Mouse (Mus musculus): ENCODE results near the gene Trank1.

Gene Trank1

DNA sequence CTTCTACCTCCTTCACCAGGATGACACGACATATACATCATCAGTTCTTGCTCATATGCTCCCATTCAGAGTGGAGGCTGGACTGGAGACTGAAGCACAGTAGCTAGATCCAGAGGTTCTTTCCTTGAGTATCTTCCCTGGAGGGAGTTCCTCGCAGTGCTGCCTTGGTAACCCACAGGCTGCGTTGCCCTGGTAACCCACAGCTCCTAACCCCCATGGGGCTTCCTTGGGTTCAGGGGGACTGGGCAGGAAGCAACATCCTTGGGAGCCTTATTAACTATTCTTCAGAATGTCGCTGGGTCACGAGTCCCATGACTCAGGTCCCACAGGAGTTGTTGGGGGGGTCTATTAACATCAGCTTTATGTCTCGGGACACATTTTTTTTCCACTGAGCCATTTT lies 113.6 kb downstream of the Trank1 start:
- DNase-seq (ENCODE audit: low read depth) = no peak

DNA sequence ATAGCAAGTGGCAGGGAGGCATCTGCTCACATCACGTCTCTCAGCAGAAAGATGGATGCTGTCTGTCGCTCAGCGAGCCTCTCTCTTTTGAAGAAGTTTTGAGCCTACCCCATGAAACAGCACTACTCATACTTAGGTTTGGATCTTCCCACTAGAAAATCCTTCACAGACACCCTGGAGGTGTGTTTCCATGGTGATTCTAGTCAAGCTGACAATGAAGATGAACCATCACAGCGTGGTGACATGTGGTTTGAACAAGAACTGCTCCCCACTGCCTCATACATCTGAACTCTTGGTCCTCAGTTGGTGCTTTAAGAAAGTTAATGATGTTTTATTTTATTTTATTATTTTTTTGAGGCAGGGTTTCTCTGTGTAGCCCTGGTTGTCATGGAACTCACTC lies 114.4 kb downstream of the Trank1 start:
- no peak for DNase-seq (ENCODE audit: low read depth)

DNA sequence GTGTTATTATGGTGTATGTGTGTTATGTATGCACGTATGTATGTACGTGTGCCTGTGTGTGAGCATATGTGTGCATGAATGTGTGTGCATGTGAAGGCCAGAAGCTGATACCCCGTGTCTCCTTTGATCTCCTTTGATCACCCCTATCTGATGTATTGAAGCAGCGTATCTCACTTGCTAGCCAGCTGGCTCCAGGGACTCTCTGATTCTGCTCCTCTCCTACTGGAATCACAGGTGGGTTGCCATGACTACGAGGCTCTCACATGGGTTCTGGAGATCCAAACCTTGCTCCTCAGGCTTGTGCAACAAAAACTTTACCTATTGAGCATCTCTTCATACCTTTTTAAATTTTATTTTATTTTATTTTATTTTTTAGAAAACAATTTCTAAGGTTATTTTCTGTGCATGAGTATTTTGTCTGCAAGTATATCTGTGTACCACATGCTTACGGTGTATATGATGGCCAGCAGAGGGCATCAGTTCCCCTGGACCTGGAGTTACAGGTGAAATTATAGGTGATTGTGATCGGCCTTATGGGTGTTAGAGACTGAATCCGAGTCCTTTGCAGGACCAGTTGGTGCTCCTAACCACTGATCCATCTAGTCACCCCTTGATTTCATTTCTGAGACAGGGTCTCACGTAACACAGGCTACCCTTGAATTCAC lies 116.5 kb downstream of the Trank1 start:
- no peak for DNase-seq (ENCODE audit: low read depth)

DNA sequence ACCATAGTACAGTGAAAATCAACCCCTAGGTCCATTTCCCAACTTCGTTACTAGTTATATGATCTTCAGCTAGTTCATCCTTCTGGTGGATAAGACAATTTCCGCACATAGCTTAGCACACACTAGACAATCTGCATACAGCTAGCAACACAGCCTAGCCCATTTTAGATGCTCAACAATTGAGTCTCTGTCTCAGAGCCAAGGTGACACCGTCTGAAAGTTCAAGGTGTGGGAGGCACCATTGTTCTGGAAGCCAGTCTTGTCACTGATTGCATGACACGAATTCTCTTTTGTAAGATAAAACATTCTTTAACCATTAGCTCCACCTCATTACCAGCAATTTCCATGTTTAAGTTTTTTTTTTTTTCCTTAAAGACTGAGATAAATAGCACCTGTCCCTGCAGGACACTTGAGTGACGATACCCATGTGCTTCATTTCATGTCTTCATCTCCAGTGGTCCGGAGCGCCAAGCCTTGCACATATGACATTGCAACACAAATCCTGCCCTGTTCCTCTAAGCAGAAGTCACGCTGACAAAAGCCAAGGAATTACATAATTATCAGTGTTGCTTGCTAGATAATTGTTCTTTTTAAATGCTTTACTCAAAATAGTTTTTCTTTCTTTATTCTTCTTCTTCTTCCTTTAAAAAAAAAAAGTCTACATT lies 117.3 kb downstream of the Trank1 start:
- DNase-seq (ENCODE audit: low read depth) = no peak

DNA sequence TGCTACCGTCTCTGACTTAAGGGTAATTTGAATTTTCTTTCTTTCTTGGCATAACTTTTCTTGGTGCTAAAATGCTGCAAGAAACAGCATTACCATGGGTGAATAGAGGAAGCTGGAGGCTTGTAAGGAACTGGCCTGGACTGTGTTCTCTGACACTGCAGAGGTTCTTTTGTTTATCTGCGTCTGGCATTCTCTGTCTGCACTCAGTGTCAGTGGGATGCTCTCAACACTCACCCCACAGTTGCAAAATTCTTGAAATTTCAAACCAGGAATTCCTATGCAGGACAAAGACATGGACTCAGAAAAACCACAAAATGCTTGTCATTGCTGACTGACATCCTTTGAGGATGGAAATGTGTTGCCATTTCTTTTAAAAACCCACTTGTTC lies 117.8 kb downstream of the Trank1 start:
- DNase-seq (ENCODE audit: low read depth) = no peak

DNA sequence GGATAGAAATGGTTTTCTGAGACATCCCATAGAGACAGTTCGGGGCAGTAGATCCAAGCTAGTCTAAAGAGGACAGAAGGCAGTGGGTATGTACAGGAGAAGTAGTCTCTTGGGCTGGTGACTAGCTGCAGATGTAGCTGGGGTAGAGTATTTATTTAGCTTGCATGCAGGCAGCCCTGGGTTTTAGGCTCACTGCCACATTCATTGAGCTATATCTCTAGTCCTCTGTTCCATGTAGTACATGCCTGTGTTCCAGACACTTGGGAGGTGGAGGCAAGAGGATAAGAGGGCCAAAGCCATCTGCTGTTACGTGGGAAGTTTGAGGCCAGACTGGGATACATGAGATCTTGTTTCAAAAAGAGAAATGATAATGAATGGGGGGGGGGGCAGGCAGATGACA lies 123.9 kb downstream of the Trank1 start:
- DNase-seq (ENCODE audit: low read depth) = no peak

DNA sequence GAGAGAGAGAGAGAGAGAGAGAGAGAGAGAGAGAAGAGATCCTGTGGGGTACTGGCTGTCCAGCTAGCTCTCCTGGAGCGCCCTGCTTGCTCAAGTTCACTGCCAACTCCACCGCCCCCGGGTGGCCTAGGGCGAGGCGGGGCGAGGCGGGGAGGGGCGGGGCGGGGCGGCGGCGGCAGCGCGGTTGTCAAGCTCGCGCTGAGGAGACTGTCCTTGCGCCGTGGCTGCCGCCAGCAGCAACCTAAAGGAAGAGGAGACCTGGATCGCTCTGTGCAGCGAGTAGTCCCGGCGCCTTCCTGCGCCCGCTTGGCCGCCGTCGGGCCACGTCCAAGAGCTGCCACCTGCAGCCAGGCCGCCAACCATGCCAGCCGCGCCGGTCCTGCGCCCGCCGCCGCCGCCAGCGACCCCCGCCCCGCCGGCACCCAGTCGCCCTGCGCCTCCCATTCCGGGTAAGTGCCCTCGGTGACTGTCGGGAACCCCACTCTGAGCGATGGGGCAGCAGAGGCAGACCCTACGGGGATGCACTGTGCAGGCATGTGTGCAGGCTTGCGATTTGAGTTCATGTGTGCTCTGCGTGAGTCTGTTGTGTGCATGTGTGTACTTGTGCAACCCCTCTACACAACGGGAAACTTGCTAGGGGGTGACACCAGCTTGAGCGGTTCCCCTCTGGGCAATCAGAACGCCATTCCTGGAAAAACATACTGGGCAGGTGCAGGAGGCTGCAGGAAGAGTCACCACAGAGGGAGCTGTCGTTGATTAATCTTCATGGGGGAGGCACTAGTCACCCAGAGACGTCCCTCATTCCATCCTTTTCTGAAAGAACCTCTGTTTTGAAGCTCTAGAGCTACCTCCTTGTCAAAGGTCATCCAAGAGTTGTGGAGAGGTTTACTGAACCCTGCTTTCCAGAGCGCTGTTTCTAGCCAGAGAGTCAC lies 127.6 kb downstream of the Trank1 start, which contains the start of gene Dclk3:
Gene Dclk3, plus strand, starts transcription at position 178 of the 932 bp plus-strand sequence.
- no peak for DNase-seq (ENCODE audit: low read depth)

DNA sequence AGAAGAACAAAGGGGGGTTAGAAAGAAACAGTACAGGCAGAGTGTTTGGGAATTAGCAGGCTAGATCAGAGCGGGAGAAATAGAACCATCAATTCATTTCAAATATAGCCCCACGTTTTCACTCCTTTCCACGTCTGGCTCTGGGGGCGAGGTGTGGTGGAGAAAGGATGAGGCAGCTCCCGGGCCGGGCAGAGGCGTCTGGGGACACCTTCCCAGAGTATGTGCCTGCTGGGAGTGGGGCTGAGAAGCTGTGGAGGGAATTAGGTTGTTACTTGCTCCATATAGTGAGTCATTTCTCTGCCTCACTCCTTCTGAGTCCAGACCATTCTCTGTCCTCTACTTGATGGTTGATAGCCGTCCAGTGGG lies 128.3 kb downstream of the Trank1 start:
- no peak for DNase-seq (ENCODE audit: low read depth)

DNA sequence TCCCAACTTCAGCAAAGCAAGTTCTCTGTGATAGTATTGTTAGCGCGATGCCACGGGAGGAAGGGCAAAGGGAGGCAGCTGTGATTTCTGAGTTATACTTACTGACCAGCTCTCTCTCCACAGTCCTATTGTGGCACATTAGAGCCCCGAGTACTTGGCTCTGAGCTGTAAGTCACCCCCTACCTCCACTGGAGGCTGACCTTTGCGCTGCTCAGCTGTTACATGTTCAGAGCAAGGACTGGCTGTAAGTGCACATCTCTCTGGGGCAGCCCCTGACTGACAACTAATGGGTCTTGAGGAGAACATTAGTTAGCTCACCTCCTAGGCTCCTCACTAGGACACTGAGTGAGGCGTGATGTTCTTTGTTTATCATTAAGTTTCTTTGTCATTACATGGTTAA lies 128.9 kb downstream of the Trank1 start:
- no peak for DNase-seq (ENCODE audit: low read depth)

DNA sequence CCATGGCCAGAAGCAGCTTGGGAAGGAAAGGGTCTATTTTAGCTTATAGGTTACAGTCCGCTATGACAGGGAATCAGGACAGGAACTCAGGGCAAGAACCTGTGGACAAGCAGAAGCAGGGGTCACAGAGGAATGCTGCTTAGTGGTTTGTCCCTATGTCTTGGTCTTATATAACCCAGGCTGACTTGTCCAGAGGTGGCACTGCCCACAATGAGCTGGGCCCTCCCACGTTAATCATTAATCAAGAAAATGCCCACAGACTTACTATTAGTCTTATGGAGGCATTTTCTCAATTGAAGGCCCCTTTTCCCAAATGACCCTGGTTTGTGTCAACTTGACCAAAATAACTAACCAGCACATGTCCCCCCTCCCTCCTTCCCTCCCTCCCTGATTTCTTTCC lies 129.6 kb downstream of the Trank1 start:
- no peak for DNase-seq (ENCODE audit: low read depth)
